Mouse (Mus musculus): ENCODE measurements around the gene Crygs. TPM values are rescaled to one million over a fixed set of nuclear protein-coding genes. Genes with fewer than 3 reads are reported as not detected.
"Not testable (repeated sequence)": the region's sequence is repeated elsewhere in the genome, so short reads cannot be mapped to it uniquely, and the experiment has no call there.

Crygs gene
- polyA plus RNA-seq, 1 experiment from 2014 or later, result not detected

DNA sequence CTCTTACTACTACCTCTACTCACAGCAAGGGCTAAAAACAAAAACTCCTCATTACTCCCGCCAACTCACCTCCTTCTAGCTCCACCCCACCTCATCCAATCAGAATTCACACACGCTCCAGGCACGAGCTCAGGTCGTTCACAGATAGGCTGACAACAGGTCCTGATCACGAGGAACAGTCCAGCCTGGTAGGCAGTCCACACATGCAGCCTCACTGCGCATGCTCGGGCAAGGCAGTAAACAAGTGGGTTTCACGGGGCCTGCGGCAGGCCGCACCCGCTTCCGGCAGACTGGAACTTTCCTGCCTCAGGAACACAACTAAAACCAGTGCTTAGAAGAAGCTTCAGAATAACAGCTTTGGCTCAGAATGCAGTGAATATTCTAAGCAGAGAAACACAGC, 33.1 kb downstream of the Crygs start:
- 90% methylated on average over 12 of the region's 12 CpGs for WGBS
- H3K4me1 ChIP-seq; H3K4me3 ChIP-seq; ATAC-seq (ENCODE audit: low FRiP score); H3K9ac ChIP-seq; H3K9me3 ChIP-seq (replicated peaks); H3K27ac ChIP-seq; H3K27me3 ChIP-seq; H3K4me2 ChIP-seq (replicated peaks); H3K36me3 ChIP-seq: not testable (repeated sequence)

DNA sequence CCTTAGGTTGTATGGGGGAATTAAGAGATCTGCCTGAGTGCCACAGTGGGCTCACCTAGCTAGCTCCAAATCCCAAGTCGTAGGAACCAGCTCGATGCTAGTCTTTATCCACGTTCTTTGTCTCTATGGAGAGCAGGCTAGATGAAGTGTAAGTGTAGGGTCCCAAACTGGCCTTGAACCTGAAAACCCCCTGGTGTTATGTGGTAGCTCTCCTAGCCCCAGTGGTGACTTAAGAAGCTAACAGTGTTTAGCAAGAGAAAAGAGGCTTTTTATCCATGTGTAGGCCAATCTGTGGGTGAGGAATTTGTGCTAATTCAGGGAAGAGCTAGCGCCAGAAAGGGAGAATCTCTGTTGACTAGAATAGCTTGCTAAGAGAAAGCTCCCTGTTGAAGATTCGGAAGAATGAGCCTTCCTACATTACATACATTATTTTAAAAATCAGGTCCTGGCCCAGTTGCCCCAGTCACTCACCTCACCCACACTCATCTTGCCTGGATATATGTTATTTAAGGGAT, 35.8 kb downstream of the Crygs start:
- no peaks in the 10 kb centered on the region for H3K27me3 ChIP-seq
- H3K4me1 ChIP-seq, result no peaks in the 10 kb centered on the region
- H3K4me2 ChIP-seq (replicated peaks), result no peak overlapping the region
- 68% methylated on average over 5 of the region's 5 CpGs for WGBS
- ATAC-seq (ENCODE audit: low FRiP score), result no peak
- H3K27ac ChIP-seq, result no peak overlapping the region
- H3K9ac ChIP-seq, result no peak overlapping the region
- no peaks in the 10 kb centered on the region for H3K9me3 ChIP-seq (replicated peaks)
- no peaks in the 10 kb centered on the region for H3K36me3 ChIP-seq
- no peak overlapping the region for H3K4me3 ChIP-seq

DNA sequence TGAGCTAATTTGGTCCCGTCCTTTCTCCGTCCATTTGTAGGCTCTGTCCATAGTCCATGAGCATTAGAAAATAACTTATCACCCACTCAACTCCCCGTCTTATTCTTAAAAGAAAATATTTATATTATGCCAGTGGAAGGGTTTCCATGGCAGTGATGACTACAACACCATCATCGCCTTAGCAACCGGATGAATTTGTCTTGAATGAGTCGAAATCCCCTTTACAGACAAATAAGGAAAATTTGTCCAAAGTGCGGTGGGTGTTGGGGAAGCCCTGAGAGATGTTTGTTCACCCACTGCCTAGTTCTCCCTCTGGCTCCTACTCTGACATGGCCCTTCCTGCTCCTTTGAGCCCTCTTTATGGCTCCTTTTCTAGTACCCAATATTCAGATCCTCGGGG, 42.7 kb downstream of the Crygs start:
- no peak overlapping the region for H3K27ac ChIP-seq
- ATAC-seq (ENCODE audit: low FRiP score), result no peak
- no peaks in the 10 kb centered on the region for H3K4me1 ChIP-seq
- WGBS, result 89% methylated on average over 8 of the region's 8 CpGs
- no peak overlapping the region for H3K4me2 ChIP-seq (replicated peaks)
- H3K9me3 ChIP-seq (replicated peaks), result no peaks in the 10 kb centered on the region
- H3K27me3 ChIP-seq, result no peaks in the 10 kb centered on the region
- H3K36me3 ChIP-seq, result no peaks in the 10 kb centered on the region
- H3K4me3 ChIP-seq, result no peak overlapping the region
- no peak overlapping the region for H3K9ac ChIP-seq

DNA sequence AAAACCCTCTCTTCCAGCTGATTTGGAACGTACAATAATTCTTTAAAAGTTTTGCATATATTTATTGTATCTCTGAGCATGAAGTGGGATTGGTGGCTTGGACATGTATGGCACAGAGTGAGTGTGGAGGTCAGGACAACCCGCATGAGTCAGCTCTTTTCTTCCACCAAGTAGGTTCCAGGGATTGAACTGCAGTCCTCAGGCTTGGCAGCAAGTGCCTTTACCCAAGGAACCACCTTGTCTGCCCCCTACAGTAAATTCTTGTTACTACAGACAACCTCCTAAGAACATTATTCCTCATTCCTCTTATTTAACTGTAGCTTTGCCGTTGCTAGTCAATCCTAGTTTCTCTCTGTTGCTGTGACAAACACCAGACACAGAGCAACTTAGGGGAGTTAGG, 44.0 kb downstream of the Crygs start:
- Histone ChIP-seq H3K4me1 (no peaks in the 10 kb centered on the region), H3K27me3 (no peaks in the 10 kb centered on the region), H3K9me3 (replicated peaks) (no peaks in the 10 kb centered on the region), H3K27ac (no peak overlapping the region), H3K4me2 (replicated peaks) (no peak overlapping the region), H3K4me3 (no peak overlapping the region), H3K9ac (no peak overlapping the region), H3K36me3 (no peaks in the 10 kb centered on the region)
- WGBS, result 93% methylated on average over 3 of the region's 3 CpGs
- ATAC-seq (ENCODE audit: low FRiP score), result no peak

DNA sequence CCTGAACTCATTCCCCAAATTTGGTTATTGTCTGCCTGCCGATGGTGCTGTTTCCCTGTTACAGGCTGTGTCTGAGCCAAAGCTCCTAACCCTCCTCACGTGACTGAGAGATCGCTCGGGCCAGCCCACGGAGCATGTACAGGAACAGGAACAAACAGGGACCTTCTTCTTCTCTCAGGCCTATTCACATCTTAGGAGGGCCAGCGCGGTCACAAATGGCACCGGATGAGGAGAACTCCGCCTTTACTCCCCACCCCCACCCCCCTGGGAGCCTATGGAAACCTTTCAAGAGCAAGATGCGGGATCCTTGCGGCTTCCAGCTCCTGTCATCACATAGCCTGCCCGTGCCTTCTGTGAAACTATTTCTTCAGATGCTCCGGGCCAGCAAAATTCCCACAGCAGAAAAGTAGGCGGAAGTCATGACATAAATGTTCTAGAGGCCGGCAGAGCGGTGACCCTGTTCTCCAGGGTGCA, 44.6 kb downstream of the Crygs start:
- Histone ChIP-seq H3K4me1 (no peaks in the 10 kb centered on the region), H3K27me3 (no peaks in the 10 kb centered on the region), H3K9ac (no peak overlapping the region), H3K27ac (no peak overlapping the region), H3K9me3 (replicated peaks) (no peaks in the 10 kb centered on the region), H3K4me2 (replicated peaks) (no peak overlapping the region), H3K36me3 (no peaks in the 10 kb centered on the region), H3K4me3 (no peak overlapping the region)
- 66% methylated on average over 16 of the region's 16 CpGs for WGBS
- no peak for ATAC-seq (ENCODE audit: low FRiP score)

DNA sequence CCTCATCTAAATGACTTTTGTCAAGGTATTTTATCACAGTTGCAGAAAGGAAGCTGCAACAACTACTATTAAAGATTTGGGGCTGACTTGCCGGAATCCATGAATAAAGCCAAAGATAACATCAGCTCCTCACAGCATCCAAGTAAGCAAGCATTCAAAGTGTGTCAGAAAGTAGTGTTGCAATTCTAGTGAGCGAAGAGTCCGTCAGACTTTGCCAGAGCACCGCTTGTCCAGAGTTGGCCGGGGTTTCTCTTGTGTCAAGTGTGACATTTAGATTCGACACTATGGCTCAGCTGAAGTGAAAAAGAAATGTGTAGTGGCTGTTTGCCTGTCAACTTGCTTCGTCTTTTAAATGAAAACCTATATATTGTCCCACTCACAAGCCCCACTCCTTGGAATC, 45.8 kb downstream of the Crygs start:
- WGBS, result 92% methylated on average over 7 of the region's 7 CpGs
- H3K36me3 ChIP-seq, result no peaks in the 10 kb centered on the region
- H3K4me1 ChIP-seq, result no peaks in the 10 kb centered on the region
- no peak for ATAC-seq (ENCODE audit: low FRiP score)
- H3K9me3 ChIP-seq (replicated peaks), result 0 out of 2 replicates have a peak, but pooled peaks cover under 1% of the 10 kb centered on the region
- H3K27ac ChIP-seq, result no peak overlapping the region
- H3K4me3 ChIP-seq, result no peak overlapping the region
- no peak overlapping the region for H3K4me2 ChIP-seq (replicated peaks)
- no peaks in the 10 kb centered on the region for H3K27me3 ChIP-seq
- no peak overlapping the region for H3K9ac ChIP-seq

Other genes starting within 250 kb of the Crygs start
- gene Dgkg, start 154.4 kb downstream of the Crygs start, polyA plus RNA-seq (2016; fragmentation: Nextera tagmentation; extraction: Ambion mirVana), result 0.17 and 0.31 TPM in 2 replicates
- 30.1 and 32.5 TPM in 2 replicates for gene Tbccd1, start 46.1 kb upstream of the Crygs start, polyA plus RNA-seq (2016; fragmentation: Nextera tagmentation; extraction: Ambion mirVana)
- 104 and 112 TPM in 2 replicates for gene Dnajb11, start 46.3 kb upstream of the Crygs start, polyA plus RNA-seq (2016; fragmentation: Nextera tagmentation; extraction: Ambion mirVana)
- not detected in 2 replicates for gene Ahsg, start 79.7 kb upstream of the Crygs start, polyA plus RNA-seq (2016; fragmentation: Nextera tagmentation; extraction: Ambion mirVana)
- gene Fetub, start 106.8 kb upstream of the Crygs start, polyA plus RNA-seq (2016; fragmentation: Nextera tagmentation; extraction: Ambion mirVana), result not detected in 2 replicates
- 0.18 TPM in 1 of 2 replicates, not detected in the other for gene Hrg, start 139.5 kb upstream of the Crygs start, polyA plus RNA-seq (2016; fragmentation: Nextera tagmentation; extraction: Ambion mirVana)
- not detected in 2 replicates for gene Kng2, start 217.9 kb upstream of the Crygs start, polyA plus RNA-seq (2016; fragmentation: Nextera tagmentation; extraction: Ambion mirVana)
- gene Kng1, start 246.3 kb upstream of the Crygs start, polyA plus RNA-seq (2016; fragmentation: Nextera tagmentation; extraction: Ambion mirVana), result not detected in 2 replicates

Data from hindbrain, embryonic 12.5 days (tissue).